Mouse (Mus musculus): ENCODE measurements at regions not wholly inside any gene's neighbourhood (a gene's known extent, or its start where the extent isn't known, plus 50 kb on each side); places are given as distances from the start of the nearest gene placed in this dataset.
A peak's percentile ranks its signal among the peaks of the same experiment; 100 is the strongest.

DNA sequence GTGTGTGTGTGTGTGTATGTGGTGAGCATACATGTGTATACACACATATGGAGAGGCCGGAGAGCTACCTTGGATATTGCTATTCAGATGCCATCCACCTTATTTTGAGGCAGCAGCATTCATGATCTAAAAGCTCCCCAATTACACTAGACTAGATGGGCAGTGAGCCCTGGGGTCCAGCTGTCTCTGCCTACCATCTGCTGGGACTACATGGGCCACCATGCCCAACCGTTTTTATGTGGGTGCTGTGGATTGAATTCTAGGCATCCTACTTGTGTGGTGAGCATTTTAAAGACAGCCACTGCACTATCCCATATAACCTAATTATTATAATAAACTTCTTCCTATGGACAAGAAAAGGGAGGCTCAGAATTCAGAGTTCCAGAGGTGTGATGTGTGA lies 172.6 kb downstream of the Gas1 start:
- no peak for DNase-seq

DNA sequence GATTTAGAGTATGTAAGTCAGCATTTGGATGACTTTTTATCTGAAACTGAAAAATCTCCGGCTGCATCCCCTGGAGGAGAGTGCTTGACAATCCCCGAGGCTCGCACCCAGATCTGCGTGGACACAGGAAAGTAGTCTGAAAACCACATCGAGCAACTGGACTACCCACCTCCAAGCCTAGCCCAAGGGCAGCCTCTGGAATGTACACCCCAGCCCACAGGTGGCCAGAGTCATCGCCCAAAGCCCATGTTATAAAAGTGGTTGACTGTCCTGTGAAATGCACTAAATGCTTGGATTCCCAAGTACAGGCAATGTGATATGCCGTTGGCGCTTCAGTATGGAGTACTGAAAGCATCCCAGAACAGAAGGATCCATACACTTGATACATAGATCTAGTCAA lies 175.1 kb downstream of the Gas1 start:
- DNase-seq = no peak

DNA sequence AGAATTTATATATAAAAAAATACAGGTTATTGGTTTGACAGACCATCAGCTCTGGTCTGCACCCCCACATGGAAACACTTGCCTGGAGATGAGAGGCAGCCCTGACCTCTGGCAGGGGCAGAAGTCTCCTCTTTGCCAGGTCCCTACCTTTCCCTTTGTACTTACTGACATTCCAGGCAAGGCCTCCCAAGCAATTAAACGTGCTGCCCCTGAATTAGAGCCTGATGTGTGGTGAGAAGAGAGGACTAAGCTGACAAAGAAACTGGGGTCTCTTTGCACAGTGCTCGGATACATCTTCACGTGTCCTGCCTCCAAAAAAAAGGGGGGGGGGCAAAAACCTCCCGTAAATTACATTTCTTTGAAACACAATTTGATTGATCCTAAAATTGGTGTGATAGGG lies 175.5 kb downstream of the Gas1 start:
- no peak for DNase-seq

DNA sequence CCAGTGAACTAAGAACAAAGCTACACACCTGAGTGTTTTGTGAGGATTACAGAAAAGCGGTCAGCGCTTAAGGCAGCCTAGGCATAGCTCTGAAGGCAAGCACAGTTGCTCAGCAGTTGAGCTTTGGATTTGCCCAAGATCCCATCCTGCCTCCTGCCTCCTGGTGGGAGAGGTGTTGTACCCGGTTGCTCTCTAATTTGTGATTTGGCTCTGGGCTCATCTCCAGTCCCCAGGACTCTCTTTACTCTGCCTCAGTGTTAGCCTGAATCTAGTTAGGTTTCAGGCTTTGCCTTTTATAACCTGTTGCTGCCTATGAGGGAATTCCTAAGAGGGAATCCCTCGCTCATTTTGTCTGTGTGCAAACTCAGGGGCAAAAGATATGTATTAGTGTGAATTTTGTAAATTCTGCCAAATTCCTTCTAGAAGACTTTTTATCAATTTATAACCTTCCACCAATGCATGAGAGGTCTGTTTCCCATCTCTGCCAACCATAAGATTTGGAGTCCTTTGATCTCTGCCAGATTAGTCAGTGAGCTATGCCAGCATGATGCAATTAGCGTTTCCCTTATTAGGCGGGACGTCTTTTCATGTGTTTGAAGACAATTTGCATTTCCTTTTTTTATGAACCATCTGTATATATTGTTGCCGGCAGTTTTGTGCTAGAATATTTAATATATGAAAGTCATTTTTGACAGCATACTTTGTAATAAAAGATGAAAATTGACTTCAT lies 176.4 kb downstream of the Gas1 start:
- peak in 1 of 2 experiments; percentile 13 for DNase-seq

DNA sequence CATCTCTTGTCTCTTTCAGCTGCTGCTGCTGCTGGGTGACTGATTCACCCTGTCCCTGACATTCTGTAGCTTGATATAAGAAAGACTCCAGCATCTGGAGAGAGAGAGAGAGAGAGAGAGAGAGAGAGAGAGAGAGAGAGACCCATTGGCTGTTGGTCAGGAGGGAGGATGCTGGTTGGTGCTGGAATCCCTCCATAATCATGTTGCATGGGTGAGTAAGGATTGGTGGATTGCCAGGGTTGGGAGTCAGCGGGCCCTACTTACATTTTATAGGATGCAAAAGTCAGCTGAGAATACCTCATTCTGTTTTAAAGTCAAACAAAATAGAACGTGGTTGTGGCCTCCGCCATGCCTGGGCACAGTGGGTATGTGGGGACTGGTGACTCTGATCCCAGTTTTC lies 174.5 kb upstream of the Tut7 start:
- DNase-seq = no peak

DNA sequence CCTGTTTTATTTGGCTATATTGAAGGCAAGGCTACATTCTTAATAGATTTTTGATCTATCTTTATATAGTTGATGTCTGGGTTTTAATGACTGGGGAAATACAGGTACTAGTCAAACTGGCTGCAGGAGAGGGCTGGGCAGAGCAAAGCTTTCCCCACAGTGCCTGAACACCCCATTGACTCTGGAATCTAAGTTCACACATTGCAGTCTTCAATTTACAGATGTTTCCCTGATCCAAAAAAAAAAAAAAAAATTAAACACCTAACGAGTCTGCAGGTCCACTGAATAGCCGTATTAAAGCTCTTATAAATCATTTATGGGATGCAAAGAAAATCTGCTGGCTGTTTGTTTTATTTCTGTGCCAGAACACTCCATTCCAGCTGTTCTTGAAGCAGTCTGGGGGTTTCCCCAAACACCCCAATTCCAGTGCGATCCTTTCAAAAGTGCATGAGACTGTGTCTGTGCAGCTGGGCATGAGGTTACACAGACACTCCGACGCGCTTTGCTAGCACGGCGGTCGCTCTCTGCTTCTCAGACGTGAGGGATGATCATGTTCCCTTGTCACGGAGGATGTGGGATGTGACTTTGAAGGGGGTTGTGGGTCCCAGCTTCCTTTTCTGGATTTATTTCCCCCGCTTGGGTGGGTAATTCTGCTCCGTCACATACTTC lies 173.3 kb upstream of the Tut7 start:
- DNase-seq = no peak

DNA sequence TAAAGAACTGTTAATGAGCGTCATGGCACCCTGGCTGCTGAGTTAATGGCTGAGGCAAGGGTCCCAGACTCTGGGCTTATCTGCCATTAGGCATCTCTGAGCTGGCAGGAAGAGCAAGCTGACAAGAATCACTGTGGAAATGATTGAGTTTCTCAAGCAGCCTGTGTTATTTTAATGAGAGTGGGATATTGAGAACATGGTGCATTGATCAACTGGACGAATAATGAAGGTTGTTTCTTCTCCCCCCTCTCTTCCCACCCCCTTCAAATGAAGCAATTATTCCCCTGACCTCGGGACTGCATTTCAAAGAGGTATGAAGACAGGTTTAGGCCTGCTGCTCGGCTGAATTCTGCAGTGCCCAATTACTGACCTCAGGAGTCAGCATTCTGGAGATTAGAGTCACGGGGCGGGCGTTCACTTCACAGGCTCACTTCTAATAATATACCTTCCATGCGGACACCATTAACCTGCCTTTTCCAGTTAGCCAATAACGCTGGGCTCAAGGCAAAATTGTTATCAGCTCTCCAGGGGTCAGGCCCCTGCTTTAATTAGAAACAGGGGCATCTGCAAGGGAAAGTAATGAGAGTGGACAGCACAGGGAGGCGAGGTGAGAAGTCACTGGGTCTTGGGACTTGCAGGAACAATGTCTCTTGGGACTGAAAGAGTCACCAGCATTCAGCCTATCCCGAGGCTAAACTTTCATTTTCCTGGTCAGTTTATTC lies 170.0 kb upstream of the Tut7 start:
- no peak for DNase-seq

DNA sequence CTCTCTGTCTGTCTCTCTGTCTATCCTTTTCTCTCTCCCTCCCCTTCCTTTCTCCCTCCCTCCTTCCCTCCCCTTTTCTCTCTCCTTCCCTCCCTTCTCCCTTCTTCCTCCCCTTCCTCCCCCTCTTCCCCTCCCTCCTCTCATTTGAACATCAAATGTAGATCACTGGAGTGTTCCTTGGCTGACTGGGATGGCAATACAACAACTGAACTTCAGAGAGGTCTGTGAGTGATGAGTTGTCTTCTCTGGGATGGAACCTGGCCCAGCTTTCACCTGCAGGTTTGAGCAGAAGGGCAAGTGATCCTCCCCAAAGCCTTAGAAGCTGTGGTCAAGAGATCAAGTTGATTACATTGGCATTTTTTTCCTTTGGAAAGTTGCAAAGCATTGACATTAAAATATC lies 169.4 kb upstream of the Tut7 start:
- no peak for DNase-seq

DNA sequence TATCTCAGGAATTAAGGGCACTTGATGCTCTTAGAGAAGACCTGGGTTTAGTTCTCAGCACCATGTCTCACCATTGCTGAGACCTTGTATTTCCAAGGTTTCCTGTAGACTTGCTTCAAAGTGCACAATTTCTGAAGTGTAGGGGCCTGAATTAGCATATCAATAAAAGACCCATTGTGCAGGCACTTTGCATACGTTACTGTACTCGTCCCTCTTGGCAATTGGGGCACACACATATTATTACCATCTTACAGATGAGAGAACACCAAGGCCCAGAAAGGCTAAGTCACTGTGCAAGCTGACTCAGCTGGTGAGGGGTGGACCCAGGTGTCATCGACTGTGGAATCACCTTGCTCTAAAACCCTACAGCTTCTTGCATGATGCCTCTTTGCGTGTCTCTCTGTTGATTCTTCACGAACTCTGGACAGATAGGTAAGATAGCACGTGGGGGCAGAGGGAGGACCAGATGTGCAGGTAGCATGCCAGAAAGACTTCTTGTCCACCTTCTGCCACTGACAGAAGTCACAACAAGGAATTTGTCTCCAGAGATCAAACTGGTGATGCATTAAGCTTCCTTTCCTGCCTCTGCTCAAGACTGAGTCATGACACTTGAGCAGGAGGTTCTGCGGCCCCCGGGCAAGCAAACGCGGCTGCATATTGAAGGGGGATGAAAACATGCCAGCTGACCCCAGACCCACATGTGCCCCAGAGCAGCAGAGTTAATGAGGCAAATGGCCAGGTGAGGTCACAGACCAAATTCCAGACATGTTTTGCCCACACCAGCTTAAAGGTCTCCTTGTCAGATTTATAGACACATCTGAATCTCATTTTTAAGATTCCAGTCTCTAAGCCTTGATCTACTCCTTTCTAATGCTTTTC lies 167.7 kb upstream of the Tut7 start:
- no peak for DNase-seq

DNA sequence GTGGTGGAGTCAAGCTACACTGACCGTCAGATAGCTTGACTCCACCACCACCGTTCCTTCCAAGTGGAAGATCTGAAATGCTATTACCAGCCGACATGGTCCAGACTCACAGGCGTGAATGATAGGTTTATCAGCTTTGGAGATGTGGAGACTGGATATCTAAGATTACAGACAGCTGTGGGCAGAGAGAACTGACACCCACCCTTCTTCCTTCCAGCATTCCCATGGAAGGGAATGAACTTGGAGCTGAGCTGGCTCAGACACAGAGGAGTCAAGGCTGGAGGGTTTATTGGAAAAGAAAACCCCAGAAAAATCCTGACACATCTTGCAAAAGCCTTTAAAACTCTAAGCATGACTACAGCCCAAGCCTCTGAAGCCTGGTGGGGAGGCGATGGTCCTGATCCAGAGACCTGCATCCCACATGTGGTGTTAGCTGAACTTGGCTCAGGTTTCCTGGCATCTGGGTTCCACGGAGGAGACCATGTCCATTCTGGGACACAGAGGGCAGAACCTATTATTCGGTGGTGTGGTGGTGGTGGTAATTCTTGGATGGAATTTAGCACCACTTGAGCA lies 165.5 kb upstream of the Tut7 start:
- DNase-seq = no peak

DNA sequence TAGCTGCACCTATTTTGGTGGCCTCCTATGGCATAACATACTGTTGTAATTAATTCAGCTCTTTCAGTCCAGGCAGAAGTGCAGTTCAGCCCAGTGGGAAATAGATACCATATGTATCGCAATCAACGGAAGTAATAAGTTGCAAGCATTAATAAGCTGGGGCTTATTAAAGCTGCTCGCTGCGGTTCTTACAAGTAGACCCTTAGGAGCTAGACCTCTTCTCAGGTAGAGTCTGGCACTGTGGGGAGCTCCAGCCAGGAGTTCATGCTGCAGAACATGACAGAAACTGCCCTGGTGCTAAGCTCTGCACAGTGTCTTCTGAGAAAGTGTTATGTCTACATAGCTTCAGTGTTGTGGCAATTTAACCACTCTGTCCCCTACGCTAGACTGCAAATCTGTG lies 153.5 kb upstream of the Tut7 start:
- DNase-seq = no peak

DNA sequence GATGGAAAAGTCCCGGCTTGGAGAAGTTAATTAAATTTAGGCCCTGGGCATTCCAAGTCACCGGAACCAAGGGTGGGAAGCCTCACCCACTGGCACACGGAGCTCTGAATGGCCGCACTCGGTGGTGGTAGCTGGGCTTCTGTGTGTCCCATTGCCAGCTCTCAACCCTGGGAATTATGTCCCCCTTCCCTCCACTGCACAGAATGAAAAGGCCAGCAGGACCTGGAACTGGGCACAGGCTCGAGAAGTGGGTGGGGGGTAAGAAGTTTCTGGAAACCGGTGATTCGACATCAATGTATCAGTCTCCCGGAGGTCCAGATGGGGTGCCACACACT lies 149.1 kb upstream of the Tut7 start:
- DNase-seq = no peak

DNA sequence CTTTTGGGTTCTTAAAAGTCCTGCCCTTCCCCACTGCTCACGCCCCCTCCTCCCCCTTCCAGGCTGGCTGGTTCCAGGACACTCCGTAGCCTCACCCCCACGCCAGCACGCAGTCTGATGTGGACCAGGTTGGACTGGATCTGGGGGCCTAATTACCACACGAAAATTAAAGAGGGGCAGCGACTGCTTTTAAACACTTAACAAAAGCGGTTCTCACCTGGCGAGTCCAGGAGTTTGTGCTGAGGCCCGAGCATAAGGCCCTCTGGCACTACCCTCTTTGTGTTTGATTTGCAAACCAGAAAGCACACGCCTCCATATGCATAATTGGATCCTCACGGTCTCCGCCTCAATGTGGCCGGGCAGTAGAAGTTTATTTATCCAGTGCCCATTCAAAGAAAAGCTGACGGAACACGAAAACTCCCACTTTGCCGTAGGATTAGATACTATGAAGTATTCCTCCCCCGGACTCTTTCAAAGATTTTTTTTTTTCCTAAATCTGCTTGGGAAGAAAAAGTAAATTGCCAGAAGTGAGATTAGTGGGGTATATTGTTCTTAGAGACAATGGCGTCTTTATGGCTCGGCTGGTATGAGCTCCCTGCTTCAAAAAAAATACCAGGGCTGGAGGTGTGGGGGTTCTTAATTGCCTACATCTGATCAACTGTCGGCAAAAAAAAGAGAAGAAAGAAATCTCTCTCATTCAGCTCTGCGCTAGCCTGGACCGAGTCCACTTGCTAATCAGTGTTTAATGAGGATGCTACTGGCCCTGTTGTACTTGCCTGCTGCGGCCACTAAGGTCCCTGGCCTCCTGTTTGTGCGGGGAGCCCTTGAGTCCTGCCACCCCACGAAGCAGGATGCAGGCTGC lies 148.5 kb upstream of the Tut7 start:
- peak in 1 of 2 experiments; percentile 22 for DNase-seq

DNA sequence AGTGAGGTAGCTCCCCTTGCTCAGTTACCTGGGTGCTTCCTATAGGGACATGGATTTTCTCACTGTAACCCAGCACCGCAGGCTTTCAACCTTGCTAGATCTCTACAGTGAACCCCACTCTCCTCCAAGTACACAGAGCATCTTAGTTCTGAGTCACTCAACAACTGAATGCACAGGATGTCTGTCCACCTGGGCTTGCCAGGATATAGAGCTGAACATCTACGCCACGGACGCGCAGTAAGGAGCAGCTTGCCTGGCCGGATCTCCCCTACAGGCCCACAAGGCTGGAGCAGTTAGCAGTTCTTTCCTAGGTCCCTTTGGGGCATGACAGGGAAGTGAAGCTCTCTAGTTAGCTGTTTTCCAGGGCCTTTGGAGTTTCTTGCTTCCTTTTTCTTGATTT lies 147.5 kb upstream of the Tut7 start:
- DNase-seq = no peak

DNA sequence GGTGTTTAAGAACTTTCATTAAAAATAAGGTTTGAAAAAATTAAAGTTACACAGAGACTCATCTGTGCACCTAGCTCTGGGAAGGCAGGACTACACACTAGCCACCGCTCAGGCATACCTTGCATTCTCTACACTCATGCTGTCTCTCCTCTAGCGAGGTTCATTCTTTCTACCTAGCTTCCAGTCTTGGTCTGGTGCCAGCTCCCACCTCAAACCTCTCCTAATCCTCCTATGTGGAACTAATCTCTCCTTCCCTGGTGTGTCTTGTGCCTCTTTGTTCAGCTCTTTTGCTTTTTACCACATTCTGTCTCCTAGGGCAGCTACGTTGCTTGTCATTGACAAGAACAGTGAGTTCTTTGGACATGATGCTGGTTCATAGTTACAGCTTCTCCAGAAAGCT lies 146.5 kb upstream of the Tut7 start:
- peak in 1 of 2 experiments; percentile 34 for DNase-seq

DNA sequence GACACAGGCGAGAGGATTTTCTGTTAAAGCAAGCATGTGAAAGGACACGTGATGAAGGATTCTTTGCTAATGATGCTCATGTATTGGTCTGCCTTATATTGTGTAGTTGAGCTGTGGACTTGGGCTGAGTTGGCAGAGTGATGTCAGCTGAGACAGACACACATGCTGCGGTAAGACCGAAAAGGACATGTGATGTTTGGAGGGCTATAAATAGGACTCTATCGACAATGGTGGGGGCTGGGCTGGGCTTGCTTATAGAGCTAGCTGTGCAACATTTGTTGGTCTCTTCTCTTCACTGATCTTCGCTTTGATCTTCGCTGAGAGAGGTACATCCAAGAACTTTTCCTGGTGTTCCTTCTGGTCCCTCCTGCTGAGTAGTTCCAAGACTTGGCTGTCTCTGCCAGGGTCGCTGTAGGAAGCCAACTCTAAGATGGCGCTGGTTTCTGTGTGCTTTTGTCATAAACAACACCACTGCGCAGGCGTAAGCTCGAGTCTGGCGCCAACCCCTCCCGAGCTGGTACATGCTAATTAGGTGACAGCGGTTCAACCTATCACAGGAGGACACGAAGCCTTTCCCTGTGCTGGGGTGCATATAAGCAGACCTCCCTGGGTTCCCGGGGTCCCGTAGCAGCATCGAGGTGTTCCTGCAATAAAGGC lies 145.8 kb upstream of the Tut7 start:
- DNase-seq = peak; percentile 49 to 69

DNA sequence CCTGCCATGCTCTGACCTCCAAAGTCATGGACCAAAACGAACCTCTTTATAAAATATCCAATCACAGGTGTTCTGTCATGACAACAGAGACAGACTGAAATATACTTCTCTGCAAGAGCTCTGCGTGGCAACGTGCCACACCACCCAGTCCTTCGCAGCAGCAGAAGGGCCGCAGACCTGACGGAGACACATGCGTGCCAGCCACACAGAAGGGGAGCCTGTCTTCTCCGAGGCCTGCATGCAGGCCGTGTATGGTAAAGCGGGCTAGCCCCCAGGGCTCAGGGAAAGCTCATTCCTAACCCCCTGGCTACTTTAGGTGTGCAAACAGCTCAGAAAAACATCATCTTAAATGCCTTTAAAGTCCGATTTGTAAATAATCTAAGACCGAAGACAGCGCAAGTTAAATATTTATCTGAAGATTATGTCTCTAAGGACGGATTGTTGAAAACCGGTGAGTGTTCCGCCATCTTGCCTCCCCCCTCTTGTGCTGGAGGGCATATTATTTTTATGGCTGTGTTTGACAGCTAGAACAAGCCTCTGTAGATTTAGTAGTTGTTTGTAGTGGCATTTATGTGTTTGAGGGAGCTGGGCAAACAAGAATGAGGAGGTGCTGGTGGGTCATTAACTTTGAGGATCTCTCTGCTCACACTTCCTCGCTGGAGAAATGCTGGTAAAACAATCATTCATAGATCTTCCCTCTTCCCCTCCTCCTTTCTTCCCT lies 143.7 kb upstream of the Tut7 start:
- peak; percentile 22 to 27 for DNase-seq

DNA sequence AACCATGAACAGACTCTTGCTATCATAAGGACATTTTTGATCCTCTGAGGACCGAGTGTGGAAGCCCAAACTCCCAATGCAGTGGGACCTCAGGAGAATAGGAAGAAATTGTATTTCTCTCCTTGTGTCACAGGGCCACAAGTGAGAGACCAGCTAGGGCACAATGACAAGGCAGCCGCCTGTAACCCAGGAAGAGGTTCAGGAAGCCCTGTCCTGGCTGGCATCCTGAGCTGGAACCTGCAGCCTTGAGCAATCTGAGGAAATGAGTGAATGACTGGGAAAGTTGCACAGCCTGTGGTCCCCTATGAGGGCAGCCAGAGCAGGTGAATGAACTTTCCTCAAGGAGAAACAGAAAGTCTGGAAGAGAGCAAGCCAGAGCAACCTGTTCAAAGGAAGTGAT lies 142.0 kb upstream of the Tut7 start:
- DNase-seq = no peak

DNA sequence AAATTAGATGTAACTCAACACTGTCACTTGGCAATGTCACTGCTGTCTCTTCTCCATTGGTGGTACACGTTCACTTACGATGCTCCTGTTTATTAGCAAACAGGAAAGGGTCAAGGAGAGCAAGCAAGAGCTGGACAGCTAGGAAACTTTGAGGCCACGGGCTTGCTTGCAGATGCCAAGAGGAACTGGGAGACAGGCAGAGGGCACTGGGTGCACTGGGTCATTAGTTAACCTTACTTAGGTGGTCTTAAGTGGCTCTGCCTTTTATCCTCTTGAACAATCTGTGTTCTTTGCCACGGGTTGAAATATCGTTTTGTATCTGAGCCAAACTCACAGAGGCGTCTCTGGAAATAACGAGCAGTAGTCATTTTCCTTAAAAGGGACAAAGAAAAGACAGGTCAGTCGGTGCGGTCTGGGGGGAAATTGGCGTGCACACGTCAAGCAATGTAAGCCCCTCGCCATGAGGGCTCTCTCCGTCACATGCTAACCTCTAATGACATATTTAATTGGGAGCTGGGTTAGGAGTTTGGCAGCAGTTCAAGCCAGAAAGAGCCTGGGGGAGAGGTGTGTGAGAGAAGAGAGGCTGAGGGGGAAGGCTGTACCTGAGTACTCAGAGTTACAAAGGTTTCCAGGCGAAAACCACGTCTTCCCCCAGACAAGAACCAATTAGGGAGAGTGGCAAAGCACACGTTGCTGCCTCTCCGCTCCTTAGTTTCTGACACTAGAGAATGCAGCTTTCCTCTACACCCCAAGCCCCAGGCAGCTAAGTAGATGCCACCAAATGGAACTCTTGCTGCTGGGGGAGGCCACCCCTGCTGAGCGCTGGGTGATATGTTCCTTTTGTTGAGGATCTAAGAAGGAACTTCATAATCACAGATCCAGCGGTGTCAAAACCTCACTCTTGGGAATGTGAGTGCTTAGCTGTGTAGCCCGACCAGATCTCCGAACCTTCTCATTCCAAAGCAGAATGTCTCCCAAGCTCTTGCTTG lies 140.0 kb upstream of the Tut7 start:
- no peak for DNase-seq

All from cerebellum, postnatal 14 days (tissue).